12 mouse cellular contexts compared by ENCODE assay signal in the genomic region with DNA sequence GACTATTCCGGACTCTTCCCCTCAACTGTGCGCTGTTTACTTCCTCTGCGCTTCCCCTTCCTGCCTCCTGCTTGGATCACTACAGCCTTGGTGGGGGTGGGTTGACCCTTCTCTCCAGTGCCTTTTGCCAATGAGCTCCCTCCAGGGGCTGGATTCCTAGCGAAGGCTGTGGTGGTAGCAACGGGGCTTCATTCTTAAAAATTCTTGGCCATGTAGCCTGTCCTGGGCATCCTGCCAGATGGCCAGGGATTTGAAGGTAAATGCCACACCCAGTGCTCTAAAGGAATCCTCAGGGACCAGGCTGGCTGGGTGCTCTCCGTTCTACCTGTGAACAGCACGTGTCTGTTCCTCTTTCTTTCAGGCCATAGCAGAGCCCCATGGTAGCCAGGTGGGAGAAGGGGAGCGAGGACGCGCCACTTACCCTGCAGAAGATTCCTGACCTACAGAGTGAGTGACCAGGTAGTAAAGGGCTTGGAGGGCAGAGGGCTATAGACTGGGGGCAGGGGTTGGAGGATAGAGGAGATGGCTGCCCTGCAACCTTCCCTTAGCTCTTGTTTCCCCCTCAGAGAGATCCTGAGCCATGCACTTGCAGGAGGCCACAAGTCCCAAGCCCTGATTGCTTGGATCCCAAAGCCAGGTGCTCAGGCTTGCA. TPM values are rescaled to one million over a fixed set of nuclear protein-coding genes. Genes with fewer than 3 reads are reported as not detected.
DNase-seq lines count a peak whose midpoint lies in the region; ATAC-seq and TF ChIP-seq lines count a peak whose summit lies in the region.
"Had no signal": no experiment of that assay in that cellular context is flagged by ENCODE, and none has a peak within 500 bp of the region (broad histone marks: within the 10 kb centered on the region; RNA-seq: fewer than 3 reads in every experiment).

No protein-coding gene starts in this region.

- no peak for DNase-seq in liver, postnatal 0 days
- no peak for DNase-seq in liver, embryonic 11.5 days (ENCODE audit: low spot score)
- peak; percentile 78 for DNase-seq in kidney, postnatal 10 days
- no peak for DNase-seq in forebrain, embryonic 14.5 days (ENCODE audit: low spot score)
- no peak for DNase-seq in layer of hippocampus, adult 9-10 months (ENCODE audit: low spot score)
- no peak for DNase-seq in thymus, adult 18-20 months

- no peak for TF ChIP-seq EP300 in liver, postnatal 0 days (IDR thresholded peaks at IDR 0.05; ENCODE audit: low read depth)

- WGBS in liver, postnatal 0 days (ENCODE audit: insufficient replicate concordance), result 59% methylated on average over 10 of the region's 10 CpGs
- WGBS in liver, embryonic 11.5 days, result 64% methylated on average over 10 of the region's 10 CpGs
- 59% methylated on average over 10 of the region's 10 CpGs for WGBS in heart, embryonic 13.5 days
- 51% methylated on average over 10 of the region's 10 CpGs for WGBS in small intestine, adult 2 months
- 75% methylated on average over 10 of the region's 10 CpGs for WGBS in forebrain, embryonic 14.5 days

- no peaks in the 10 kb centered on the region for H3K27me3 ChIP-seq in liver, postnatal 0 days (ENCODE audit: insufficient read depth, low read length)
- no peaks in the 10 kb centered on the region for H3K27me3 ChIP-seq in liver, embryonic 11.5 days (replicated peaks; ENCODE audit: control insufficient read depth, insufficient read depth, low read length)
- H3K27me3 ChIP-seq in heart, embryonic 13.5 days (replicated peaks), result no peaks in the 10 kb centered on the region
- H3K27me3 ChIP-seq in small intestine, adult 2 months (ENCODE audit: control insufficient read depth, insufficient read depth, low read length), result no peaks in the 10 kb centered on the region
- no peaks in the 10 kb centered on the region for H3K27me3 ChIP-seq in forebrain, embryonic 14.5 days (replicated peaks; ENCODE audit: control insufficient read depth, insufficient read depth, low read length)
- H3K27me3 ChIP-seq: liver, embryonic 12.5 days had no signal

- TF ChIP-seq POLR2A in small intestine, adult 2 months (IDR thresholded peaks at IDR 0.05; ENCODE audit: low read depth, low read length), result no peak

- no peaks in the 10 kb centered on the region for H3K4me1 ChIP-seq in liver, postnatal 0 days (ENCODE audit: insufficient read depth)
- H3K4me1 ChIP-seq in liver, embryonic 11.5 days (replicated peaks; ENCODE audit: control insufficient read depth, insufficient read depth, low read length), result no peaks in the 10 kb centered on the region; the same call in 1 of the 2 replicates
- peaks cover 17% of the 10 kb centered on the region for H3K4me1 ChIP-seq in heart, embryonic 13.5 days
- no peaks in the 10 kb centered on the region for H3K4me1 ChIP-seq in small intestine, adult 2 months (ENCODE audit: control insufficient read depth, insufficient read depth, insufficient read length, low read length)
- H3K4me1 ChIP-seq in forebrain, embryonic 14.5 days (ENCODE audit: control insufficient read depth, insufficient read depth, low read length), result no peaks in the 10 kb centered on the region
- H3K4me1 ChIP-seq: liver, embryonic 12.5 days had no signal

- no peak overlapping the region for H3K9ac ChIP-seq in liver, postnatal 0 days (replicated peaks)
- no peak overlapping the region for H3K9ac ChIP-seq in liver, embryonic 11.5 days (ENCODE audit: low read depth, low read length)
- no peak overlapping the region for H3K9ac ChIP-seq in heart, embryonic 13.5 days
- no peak overlapping the region for H3K9ac ChIP-seq in forebrain, embryonic 14.5 days (ENCODE audit: low read length)
- H3K9ac ChIP-seq: liver, embryonic 12.5 days had no signal

- TF ChIP-seq CTCF in liver, postnatal 0 days (IDR thresholded peaks at IDR 0.05; ENCODE audit: low read depth), result 0 out of 2 replicates have a peak, but pooled peaks have one; percentile 2
- no peak for TF ChIP-seq CTCF in small intestine, adult 2 months (IDR thresholded peaks at IDR 0.05; ENCODE audit: extremely low read depth, insufficient read length, insufficient replicate concordance, low read depth, low read length)

- no peaks in the 10 kb centered on the region for H3K9me3 ChIP-seq in liver, postnatal 0 days (ENCODE audit: low read length)
- H3K9me3 ChIP-seq in liver, embryonic 11.5 days (ENCODE audit: control insufficient read depth, low read length), result no peaks in the 10 kb centered on the region
- no peaks in the 10 kb centered on the region for H3K9me3 ChIP-seq in heart, embryonic 13.5 days
- no peaks in the 10 kb centered on the region for H3K9me3 ChIP-seq in forebrain, embryonic 14.5 days (replicated peaks; ENCODE audit: control insufficient read depth, low read length)
- H3K9me3 ChIP-seq: liver, embryonic 12.5 days had no signal

- H3K36me3 ChIP-seq in liver, postnatal 0 days (replicated peaks; ENCODE audit: insufficient read depth, low read length), result no peaks in the 10 kb centered on the region
- H3K36me3 ChIP-seq in liver, embryonic 11.5 days (ENCODE audit: control insufficient read depth, insufficient read depth, low read length), result no peaks in the 10 kb centered on the region
- no peaks in the 10 kb centered on the region for H3K36me3 ChIP-seq in heart, embryonic 13.5 days
- H3K36me3 ChIP-seq in small intestine, adult 2 months (ENCODE audit: control insufficient read depth, insufficient read depth, low read length), result no peaks in the 10 kb centered on the region
- H3K36me3 ChIP-seq in forebrain, embryonic 14.5 days (ENCODE audit: control insufficient read depth, insufficient read depth, low read length), result no peaks in the 10 kb centered on the region
- H3K36me3 ChIP-seq: liver, embryonic 12.5 days had no signal

- H3K4me2 ChIP-seq in liver, postnatal 0 days (ENCODE audit: low read depth, low read length), result no peak overlapping the region
- no peak overlapping the region for H3K4me2 ChIP-seq in liver, embryonic 11.5 days
- H3K4me2 ChIP-seq in heart, embryonic 13.5 days, result peak overlapping the region; percentile 23
- H3K4me2 ChIP-seq in forebrain, embryonic 14.5 days (ENCODE audit: low read length), result no peak overlapping the region
- H3K4me2 ChIP-seq: liver, embryonic 12.5 days had no signal

- no peak overlapping the region for H3K27ac ChIP-seq in liver, postnatal 0 days (ENCODE audit: low read depth)
- H3K27ac ChIP-seq in liver, embryonic 11.5 days (ENCODE audit: low read depth, low read length), result no peak overlapping the region
- H3K27ac ChIP-seq in heart, embryonic 13.5 days (replicated peaks), result 0 out of 2 replicates have a peak overlapping the region, but pooled peaks have one; percentile 5
- H3K27ac ChIP-seq in small intestine, adult 2 months (ENCODE audit: insufficient read depth, low read depth, low read length), result 0 out of 2 replicates have a peak overlapping the region, but pooled peaks have one; percentile 22
- H3K27ac ChIP-seq in forebrain, embryonic 14.5 days (ENCODE audit: low read depth, low read length), result no peak overlapping the region
- H3K27ac ChIP-seq: hindbrain, postnatal 0 days; liver, embryonic 12.5 days had no signal

- no peak overlapping the region for H3K4me3 ChIP-seq in liver, postnatal 0 days (ENCODE audit: low read depth, low read length)
- no peak overlapping the region for H3K4me3 ChIP-seq in liver, embryonic 11.5 days (ENCODE audit: low read depth, low read length)
- no peak overlapping the region for H3K4me3 ChIP-seq in heart, embryonic 13.5 days
- H3K4me3 ChIP-seq in small intestine, adult 2 months (ENCODE audit: low read depth, low read length), result no peak overlapping the region
- H3K4me3 ChIP-seq in forebrain, embryonic 14.5 days (ENCODE audit: low read depth, low read length), result no peak overlapping the region
- H3K4me3 ChIP-seq: erythroblast, embryonic 14.5 days; liver, embryonic 12.5 days; myocyte had no signal

- no peak for ATAC-seq in liver, postnatal 0 days
- ATAC-seq in liver, embryonic 11.5 days (replicated peaks; ENCODE audit: low FRiP score), result no peak
- no peak for ATAC-seq in heart, embryonic 13.5 days (ENCODE audit: extremely low read depth, insufficient number of reproducible peaks, low FRiP score, low TSS enrichment)
- no peak for ATAC-seq in forebrain, embryonic 14.5 days
- ATAC-seq: hindbrain, postnatal 0 days; liver, embryonic 12.5 days had no signal

RNA-seq across cellular contexts. Expression of a gene that starts 34.2 kb away (rescaled TPM):
- polyA plus RNA-seq in liver, postnatal 0 days (2015; fragmentation: Nextera tagmentation; extraction: Ambion mirVana), result 0.07 and 0.25 TPM in 2 replicates
- 0.34 and 0.56 TPM in 2 replicates for polyA plus RNA-seq in liver, embryonic 11.5 days (2014; fragmentation: Nextera tagmentation; extraction: Ambion mirVana)
- 0.80 and 2.0 TPM in 2 replicates for polyA plus RNA-seq in heart, embryonic 13.5 days (2015; fragmentation: Nextera tagmentation; extraction: Ambion mirVana)
- polyA plus RNA-seq in small intestine, adult 2 months (2012; rRNA removed), result 0.38 and 0.42 TPM in 2 replicates
- polyA plus RNA-seq in forebrain, embryonic 14.5 days (2014; fragmentation: Nextera tagmentation; extraction: Ambion mirVana), result 0.06 and 0.19 TPM in 2 replicates

Comparison
In these comparisons a context has a peak if more than half of its experiments do, and no peak if none do; other contexts are left out.
1. H3K27ac ChIP-seq: peak in heart, embryonic 13.5 days (single experiment) and small intestine, adult 2 months (single experiment); none in liver, postnatal 0 days (single experiment), liver, embryonic 11.5 days (single experiment) and forebrain, embryonic 14.5 days (single experiment).